Comparison of ENCODE assay signal across 21 mouse cellular contexts in the genomic region with DNA sequence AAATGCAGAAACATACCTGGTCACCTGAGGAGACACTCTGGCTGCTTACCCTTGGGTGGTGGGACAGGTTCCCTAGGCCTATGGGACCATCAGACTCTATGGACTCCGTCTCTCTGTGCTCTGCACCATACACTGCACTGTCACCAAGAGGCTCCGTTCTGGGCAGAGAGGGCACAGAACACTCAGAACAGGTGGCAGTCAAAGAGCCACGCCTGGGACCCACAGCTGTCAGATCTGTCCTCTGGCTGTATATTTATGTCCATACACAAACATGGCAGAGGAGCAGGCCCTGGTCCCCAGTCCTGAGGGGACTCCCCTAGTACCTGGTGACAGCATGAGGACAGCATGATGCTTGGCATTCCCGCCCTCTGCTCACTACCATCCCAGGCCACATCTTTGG. TPM values are rescaled to one million over a fixed set of nuclear protein-coding genes. Genes with fewer than 3 reads are reported as not detected.
DNase-seq lines count a peak whose midpoint lies in the region; ATAC-seq and TF ChIP-seq lines count a peak whose summit lies in the region.
"Had no signal": no experiment of that assay in that cellular context is flagged by ENCODE, and none has a peak within 500 bp of the region (broad histone marks: within the 10 kb centered on the region; RNA-seq: fewer than 3 reads in every experiment).

No protein-coding gene starts in this region.

- no peak overlapping the region for H3K27ac ChIP-seq in heart, embryonic 13.5 days (replicated peaks)
- H3K27ac ChIP-seq in liver, embryonic 11.5 days (ENCODE audit: low read depth, low read length) = peak overlapping the region; percentile 21; the same call in 1 of the 2 replicates
- H3K27ac ChIP-seq in small intestine, adult 2 months (ENCODE audit: insufficient read depth, low read depth, low read length) = peak overlapping the region; percentile 78
- H3K27ac ChIP-seq: heart, embryonic 15.5 days; hindbrain, embryonic 14.5 days; liver, embryonic 14.5 days had no signal

- no peak for TF ChIP-seq POLR2A in small intestine, adult 2 months (IDR thresholded peaks at IDR 0.05; ENCODE audit: low read depth, low read length)

- no peaks in the 10 kb centered on the region for H3K9me3 ChIP-seq in heart, embryonic 13.5 days
- no peaks in the 10 kb centered on the region for H3K9me3 ChIP-seq in megakaryocyte, embryonic 14.5 days
- H3K9me3 ChIP-seq in liver, embryonic 11.5 days (ENCODE audit: control insufficient read depth, low read length) = no peaks in the 10 kb centered on the region
- H3K9me3 ChIP-seq: heart, embryonic 15.5 days had no signal

- TF ChIP-seq CTCF in small intestine, adult 2 months (IDR thresholded peaks at IDR 0.05; ENCODE audit: extremely low read depth, insufficient read length, insufficient replicate concordance, low read depth, low read length) = no peak

- H3K4me3 ChIP-seq in heart, embryonic 13.5 days = no peak overlapping the region
- peak overlapping the region; percentile 100 for H3K4me3 ChIP-seq in megakaryocyte, embryonic 14.5 days (replicated peaks)
- no peak overlapping the region for H3K4me3 ChIP-seq in liver, embryonic 11.5 days (ENCODE audit: low read depth, low read length)
- no peak overlapping the region for H3K4me3 ChIP-seq in small intestine, adult 2 months (ENCODE audit: low read depth, low read length)
- H3K4me3 ChIP-seq: erythroblast, embryonic 14.5 days; heart, embryonic 15.5 days had no signal

- DNase-seq in heart, adult 11 months = no peak
- no peak for DNase-seq in liver, embryonic 11.5 days (ENCODE audit: low spot score)
- DNase-seq in spleen, postnatal 36 days (ENCODE audit: low spot score in 2 of 2) = no peak
- DNase-seq: adrenal gland, postnatal 25 days; cerebellum, adult 18-20 months; gastrocnemius, postnatal 14 days; kidney, adult 11 months; layer of hippocampus, postnatal 36 days; lung, postnatal 14 days; right cerebral cortex, postnatal 25 days had no signal

- H3K36me3 ChIP-seq in heart, embryonic 13.5 days = peaks cover 5% of the 10 kb centered on the region
- H3K36me3 ChIP-seq in megakaryocyte, embryonic 14.5 days (replicated peaks; ENCODE audit: low read length) = peaks cover 64% of the 10 kb centered on the region
- 0 out of 2 replicates have a peak, but pooled peaks cover 2% of the 10 kb centered on the region for H3K36me3 ChIP-seq in liver, embryonic 11.5 days (ENCODE audit: control insufficient read depth, insufficient read depth, low read length)
- no peaks in the 10 kb centered on the region for H3K36me3 ChIP-seq in small intestine, adult 2 months (ENCODE audit: control insufficient read depth, insufficient read depth, low read length)
- H3K36me3 ChIP-seq: heart, embryonic 15.5 days had no signal

- 87% methylated on average over 4 of the region's 4 CpGs for WGBS in heart, embryonic 13.5 days
- WGBS in liver, embryonic 11.5 days = 88% methylated on average over 4 of the region's 4 CpGs
- 53% methylated on average over 4 of the region's 4 CpGs for WGBS in small intestine, adult 2 months

- ATAC-seq in heart, embryonic 13.5 days (ENCODE audit: extremely low read depth, insufficient number of reproducible peaks, low FRiP score, low TSS enrichment) = no peak
- ATAC-seq in megakaryocyte, adult 5-6 weeks (ENCODE audit: poor library complexity, severe bottlenecking) = no peak
- ATAC-seq in liver, embryonic 11.5 days (replicated peaks; ENCODE audit: low FRiP score) = no peak
- ATAC-seq: activated CD4-positive, CD25-positive, alpha-beta regulatory T cell, adult 4 months; Patski had no signal

- H3K4me1 ChIP-seq in heart, embryonic 13.5 days = peaks cover 81% of the 10 kb centered on the region
- H3K4me1 ChIP-seq in megakaryocyte, embryonic 14.5 days = peaks cover 86% of the 10 kb centered on the region
- H3K4me1 ChIP-seq in liver, embryonic 11.5 days (replicated peaks; ENCODE audit: control insufficient read depth, insufficient read depth, low read length) = peaks cover 37% of the 10 kb centered on the region
- H3K4me1 ChIP-seq in small intestine, adult 2 months (ENCODE audit: control insufficient read depth, insufficient read depth, insufficient read length, low read length) = peaks cover 28% of the 10 kb centered on the region

- H3K4me2 ChIP-seq in heart, embryonic 13.5 days = no peak overlapping the region
- H3K4me2 ChIP-seq in liver, embryonic 11.5 days = no peak overlapping the region
- H3K4me2 ChIP-seq: heart, embryonic 15.5 days; midbrain, embryonic 11.5 days had no signal

- H3K9ac ChIP-seq in heart, embryonic 13.5 days = peak overlapping the region; percentile 96; the same call in 1 of the 2 replicates
- H3K9ac ChIP-seq in liver, embryonic 11.5 days (ENCODE audit: low read depth, low read length) = peak overlapping the region; percentile 18; the same call in 1 of the 2 replicates
- H3K9ac ChIP-seq: heart, embryonic 15.5 days; hindbrain, embryonic 14.5 days; liver, embryonic 14.5 days had no signal

- H3K27me3 ChIP-seq in heart, embryonic 13.5 days (replicated peaks) = no peaks in the 10 kb centered on the region
- no peaks in the 10 kb centered on the region for H3K27me3 ChIP-seq in megakaryocyte, embryonic 14.5 days (replicated peaks)
- no peaks in the 10 kb centered on the region for H3K27me3 ChIP-seq in liver, embryonic 11.5 days (replicated peaks; ENCODE audit: control insufficient read depth, insufficient read depth, low read length)
- no peaks in the 10 kb centered on the region for H3K27me3 ChIP-seq in small intestine, adult 2 months (ENCODE audit: control insufficient read depth, insufficient read depth, low read length)
- H3K27me3 ChIP-seq: heart, embryonic 15.5 days; Patski had no signal

RNA-seq across cellular contexts. Expression of gene Csnk1g2, which starts 3.1 kb away (rescaled TPM):
- 87.5 and 89.0 TPM in 2 replicates for polyA plus RNA-seq in heart, embryonic 13.5 days (2015; fragmentation: Nextera tagmentation; extraction: Ambion mirVana)
- polyA plus RNA-seq in megakaryocyte, embryonic 14.5 days (2012; ENCODE audit: insufficient read depth, low replicate concordance) = 476 and 617 TPM in 2 replicates
- total RNA-seq in megakaryocyte, adult 5-6 weeks (2015) = 34.5 and 46.0 TPM in 2 replicates
- total RNA-seq in megakaryocyte, adult 5-6 weeks (2017) = 127 and 144 TPM in 2 replicates
- polyA plus RNA-seq in liver, embryonic 11.5 days (2014; fragmentation: Nextera tagmentation; extraction: Ambion mirVana) = 92.3 and 96.1 TPM in 2 replicates
- polyA plus RNA-seq in small intestine, adult 2 months (2012; rRNA removed) = 115 and 266 TPM in 2 replicates

RNA-seq across cellular contexts. Expression of gene Gm49322, which starts 19.9 kb away (rescaled TPM):
- 1.5 and 1.7 TPM in 2 replicates for polyA plus RNA-seq in heart, embryonic 13.5 days (2015; fragmentation: Nextera tagmentation; extraction: Ambion mirVana)
- not detected in 2 replicates for polyA plus RNA-seq in megakaryocyte, embryonic 14.5 days (2012; ENCODE audit: insufficient read depth, low replicate concordance)
- total RNA-seq in megakaryocyte, adult 5-6 weeks (2015) = 0.54 TPM in 1 of 2 replicates, not detected in the other
- 0.15 and 0.89 TPM in 2 replicates for total RNA-seq in megakaryocyte, adult 5-6 weeks (2017)
- 3.6 TPM in 2 replicates for polyA plus RNA-seq in liver, embryonic 11.5 days (2014; fragmentation: Nextera tagmentation; extraction: Ambion mirVana)
- polyA plus RNA-seq in small intestine, adult 2 months (2012; rRNA removed) = 1.3 and 2.2 TPM in 2 replicates

RNA-seq across cellular contexts. Expression of gene Adat3, which starts 23.1 kb away (rescaled TPM):
- 4.4 and 5.6 TPM in 2 replicates for polyA plus RNA-seq in heart, embryonic 13.5 days (2015; fragmentation: Nextera tagmentation; extraction: Ambion mirVana)
- polyA plus RNA-seq in megakaryocyte, embryonic 14.5 days (2012; ENCODE audit: insufficient read depth, low replicate concordance) = 5.7 and 13.7 TPM in 2 replicates
- 0.91 and 1.1 TPM in 2 replicates for total RNA-seq in megakaryocyte, adult 5-6 weeks (2015)
- 3.8 TPM in 1 of 2 replicates, not detected in the other for total RNA-seq in megakaryocyte, adult 5-6 weeks (2017)
- 9.7 TPM in 2 replicates for polyA plus RNA-seq in liver, embryonic 11.5 days (2014; fragmentation: Nextera tagmentation; extraction: Ambion mirVana)
- 18.2 and 23.9 TPM in 2 replicates for polyA plus RNA-seq in small intestine, adult 2 months (2012; rRNA removed)

RNA-seq across cellular contexts. Expression of gene Scamp4, which starts 23.1 kb away (rescaled TPM):
- polyA plus RNA-seq in heart, embryonic 13.5 days (2015; fragmentation: Nextera tagmentation; extraction: Ambion mirVana) = 65.9 and 70.4 TPM in 2 replicates
- 19.2 and 31.4 TPM in 2 replicates for polyA plus RNA-seq in megakaryocyte, embryonic 14.5 days (2012; ENCODE audit: insufficient read depth, low replicate concordance)
- total RNA-seq in megakaryocyte, adult 5-6 weeks (2015) = 16.9 and 22.3 TPM in 2 replicates
- total RNA-seq in megakaryocyte, adult 5-6 weeks (2017) = 4.8 and 11.4 TPM in 2 replicates
- polyA plus RNA-seq in liver, embryonic 11.5 days (2014; fragmentation: Nextera tagmentation; extraction: Ambion mirVana) = 93.9 and 94.3 TPM in 2 replicates
- polyA plus RNA-seq in small intestine, adult 2 months (2012; rRNA removed) = 84.0 and 130 TPM in 2 replicates

RNA-seq across cellular contexts. Expression of gene Btbd2, which starts 31.1 kb away (rescaled TPM):
- 50.9 and 53.7 TPM in 2 replicates for polyA plus RNA-seq in heart, embryonic 13.5 days (2015; fragmentation: Nextera tagmentation; extraction: Ambion mirVana)
- polyA plus RNA-seq in megakaryocyte, embryonic 14.5 days (2012; ENCODE audit: insufficient read depth, low replicate concordance) = 91.6 and 121 TPM in 2 replicates
- 8.4 and 10.3 TPM in 2 replicates for total RNA-seq in megakaryocyte, adult 5-6 weeks (2015)
- 16.5 and 30.1 TPM in 2 replicates for total RNA-seq in megakaryocyte, adult 5-6 weeks (2017)
- 38.0 and 38.4 TPM in 2 replicates for polyA plus RNA-seq in liver, embryonic 11.5 days (2014; fragmentation: Nextera tagmentation; extraction: Ambion mirVana)
- 45.4 and 84.1 TPM in 2 replicates for polyA plus RNA-seq in small intestine, adult 2 months (2012; rRNA removed)
